Mouse (Mus musculus): Measurements from ENCODE around the gene Zbtb37.
"Not testable (repeated sequence)": the region's sequence is repeated elsewhere in the genome, so short reads cannot be mapped to it uniquely, and the experiment has no call there.

Zbtb37 gene

DNA sequence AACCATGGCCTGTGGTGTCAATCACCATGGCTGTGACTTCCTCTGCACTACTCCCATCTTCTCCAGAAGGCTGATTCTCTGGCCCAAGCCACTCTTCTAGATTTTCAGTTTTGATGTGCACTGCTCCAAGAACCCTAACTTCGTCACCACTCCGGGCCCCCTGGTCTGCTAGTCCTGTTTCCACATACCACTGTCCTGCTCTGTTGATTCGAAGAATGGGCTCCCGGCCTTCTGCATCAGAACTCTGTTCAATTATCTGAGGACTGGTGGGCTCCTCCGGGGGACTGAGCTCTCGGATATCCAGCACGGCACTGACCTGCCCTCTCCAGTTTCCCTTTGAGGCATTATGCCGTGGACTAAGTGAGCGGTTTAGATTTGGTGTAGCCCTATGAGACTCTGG, 2.8 kb downstream of the Zbtb37 start:
- no peak for DNase-seq

DNA sequence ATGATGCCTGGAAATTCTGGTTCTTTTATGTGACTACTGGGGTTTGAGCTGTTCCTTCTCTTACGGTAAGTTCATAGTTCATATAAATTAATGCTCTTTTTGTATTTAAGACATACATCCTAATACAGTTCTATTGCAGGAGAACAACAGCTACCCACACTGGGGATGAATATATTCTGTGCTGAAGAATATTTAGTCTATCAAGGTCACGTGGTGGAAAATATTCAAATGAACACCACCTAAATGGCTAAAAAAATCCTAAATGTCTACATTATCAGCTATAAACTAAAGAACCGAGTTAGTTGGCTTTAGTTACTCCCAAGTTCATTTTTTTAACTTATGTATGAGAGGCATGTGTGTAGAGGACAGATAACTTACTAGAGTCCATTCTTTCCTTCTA, 4.6 kb downstream of the Zbtb37 start:
- no peak for DNase-seq

DNA sequence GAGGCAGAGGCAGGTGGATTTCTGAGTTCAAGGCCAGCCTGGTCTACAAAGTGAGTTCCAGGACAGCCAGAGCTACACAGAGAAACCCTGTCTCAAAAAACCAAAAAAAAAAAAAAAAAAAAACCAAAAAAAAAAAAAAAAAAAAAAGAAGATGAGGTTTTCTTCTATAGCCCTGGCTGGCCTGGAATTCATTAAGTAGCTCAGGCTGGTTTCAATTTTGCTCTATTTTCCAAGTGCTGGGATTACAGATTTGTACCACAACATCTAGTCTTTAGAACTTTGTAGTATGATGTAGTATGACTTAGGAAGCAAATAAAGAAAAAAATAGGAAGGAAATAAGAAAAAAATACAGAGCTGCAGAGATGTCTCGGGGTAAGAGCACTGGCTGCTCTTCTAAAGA, 6.2 kb downstream of the Zbtb37 start:
- DNase-seq, result not testable (repeated sequence)

DNA sequence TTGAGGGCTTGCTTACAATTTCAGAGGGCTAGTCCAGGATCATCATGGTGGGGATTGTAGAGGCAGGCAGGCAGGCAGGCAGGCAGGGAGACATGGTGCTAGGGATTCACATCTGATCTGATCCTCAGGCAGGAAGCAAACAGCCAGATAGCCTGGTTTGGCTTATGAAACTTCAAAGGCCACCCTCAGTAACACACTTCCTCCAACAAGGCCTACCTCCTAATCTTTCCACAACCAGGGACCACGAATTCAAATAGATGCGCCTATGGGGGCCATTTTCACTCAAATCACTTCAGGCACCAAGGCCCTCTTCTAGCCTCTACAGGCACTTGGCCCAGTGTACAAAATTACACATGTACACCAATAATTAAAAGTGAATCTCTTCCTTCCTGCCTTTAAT, 7.5 kb downstream of the Zbtb37 start:
- DNase-seq, result no peak

DNA sequence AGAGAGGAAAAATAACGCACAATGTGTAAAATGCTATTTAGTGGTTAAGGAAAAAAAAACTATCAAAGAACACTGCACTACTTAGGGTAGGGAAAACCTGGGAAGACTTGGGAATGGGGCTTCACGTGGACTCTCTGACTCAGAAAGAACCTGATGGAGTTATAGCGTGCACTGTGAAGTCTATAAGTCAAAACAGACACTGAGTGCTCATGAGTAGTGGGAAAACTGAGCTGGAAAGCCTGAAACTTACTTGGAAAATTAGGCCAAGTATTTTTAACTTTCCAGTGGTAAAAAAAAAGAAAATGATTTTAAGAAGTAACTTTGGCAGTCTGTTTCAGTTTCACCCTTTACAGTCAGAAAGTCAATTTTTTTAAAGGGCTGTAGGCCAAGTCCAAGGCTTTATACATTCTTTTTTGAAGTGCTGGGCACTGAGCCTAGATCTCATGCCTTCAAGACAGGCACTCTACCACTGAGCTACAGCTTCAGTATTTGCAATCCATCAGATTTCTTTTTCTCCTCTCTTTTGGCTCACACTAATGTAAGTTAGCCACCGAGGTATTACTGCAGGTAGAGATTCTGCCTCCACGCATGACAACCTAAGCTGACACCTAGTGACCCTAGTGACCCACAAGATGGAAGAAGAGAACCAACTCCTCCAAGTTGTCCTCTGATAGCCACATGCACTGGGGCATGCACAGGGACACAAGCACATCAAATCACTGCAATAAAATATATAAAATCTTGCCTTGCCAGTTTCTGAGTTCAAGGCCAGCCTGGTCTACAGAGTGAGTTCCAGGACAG, 9.0 kb downstream of the Zbtb37 start:
- DNase-seq, result no peak

DNA sequence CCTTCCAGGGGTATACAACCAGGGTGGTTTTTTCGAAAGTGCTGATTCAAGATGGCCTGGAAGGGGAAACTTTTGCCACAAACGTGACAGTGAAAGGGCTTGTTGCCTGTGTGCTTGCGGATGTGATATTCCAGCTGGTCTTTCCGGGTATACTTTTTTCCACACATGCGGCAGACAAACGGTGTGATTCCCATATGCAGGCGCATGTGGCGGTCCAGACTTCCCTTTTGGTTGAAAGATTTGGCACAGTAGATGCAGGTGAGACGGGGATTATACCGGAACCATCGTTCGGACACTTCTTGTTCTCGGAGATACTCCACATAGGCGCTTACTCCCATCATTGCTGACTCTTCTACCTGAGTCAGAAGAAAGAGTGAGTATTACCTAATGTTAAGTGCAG, 14.6 kb downstream of the Zbtb37 start:
- no peak for DNase-seq

DNA sequence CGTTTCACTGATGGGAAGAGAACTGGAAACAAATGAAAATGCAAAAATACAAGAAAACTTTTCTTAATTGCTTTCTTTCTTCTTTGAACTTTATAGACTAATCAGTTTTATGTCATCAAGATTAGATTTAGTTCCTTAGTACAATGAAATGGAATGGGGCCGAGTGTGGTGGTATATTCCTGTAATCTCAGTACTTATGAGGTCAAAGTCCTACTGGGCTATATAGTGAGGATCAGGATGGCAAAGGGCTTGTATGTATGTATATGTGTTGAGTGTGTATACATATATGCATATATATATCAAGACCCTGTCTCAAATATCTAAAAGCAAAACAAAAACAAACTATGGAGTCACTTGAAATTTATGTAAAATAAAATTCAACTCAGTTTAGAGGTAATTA, 18.3 kb downstream of the Zbtb37 start:
- DNase-seq, result no peak

DNA sequence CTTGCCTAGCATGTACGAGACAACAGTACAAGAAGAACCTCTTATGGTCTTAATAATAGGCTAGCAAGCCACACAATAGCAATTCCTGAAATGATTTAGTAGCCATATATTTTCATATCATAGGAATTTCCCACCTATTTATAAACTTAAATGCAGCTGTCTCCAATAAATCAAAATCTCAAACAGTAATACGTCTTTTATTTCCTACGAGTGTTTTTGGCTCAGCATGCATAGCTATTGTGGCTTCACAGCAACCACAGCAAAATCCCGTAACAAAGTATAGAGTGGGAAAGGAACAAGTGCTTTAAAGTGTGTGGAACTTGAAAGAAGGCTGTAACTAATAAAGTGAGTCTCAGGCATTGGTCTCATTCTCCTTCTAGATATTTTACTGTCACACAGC, 24.2 kb downstream of the Zbtb37 start:
- DNase-seq, result no peak

DNA sequence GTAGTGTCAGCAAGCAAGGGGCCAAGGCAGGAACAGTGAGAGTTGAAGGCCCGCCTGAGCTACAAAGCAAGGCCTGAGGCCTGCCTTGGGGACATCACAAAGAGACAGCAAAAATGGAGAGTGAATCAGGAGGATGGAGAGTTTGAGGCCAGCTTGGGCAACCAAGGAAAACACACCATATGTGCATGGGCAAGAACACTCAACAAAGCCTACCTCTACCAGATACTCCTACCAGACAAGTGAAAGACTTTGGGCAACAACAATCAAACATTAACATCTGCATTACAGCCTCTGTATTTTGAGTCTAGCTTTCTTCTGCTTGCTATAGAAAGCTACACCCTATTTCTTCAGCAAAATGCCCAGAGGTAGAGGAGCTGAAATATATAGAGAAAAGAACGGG, 26.6 kb downstream of the Zbtb37 start:
- DNase-seq, result no peak

DNA sequence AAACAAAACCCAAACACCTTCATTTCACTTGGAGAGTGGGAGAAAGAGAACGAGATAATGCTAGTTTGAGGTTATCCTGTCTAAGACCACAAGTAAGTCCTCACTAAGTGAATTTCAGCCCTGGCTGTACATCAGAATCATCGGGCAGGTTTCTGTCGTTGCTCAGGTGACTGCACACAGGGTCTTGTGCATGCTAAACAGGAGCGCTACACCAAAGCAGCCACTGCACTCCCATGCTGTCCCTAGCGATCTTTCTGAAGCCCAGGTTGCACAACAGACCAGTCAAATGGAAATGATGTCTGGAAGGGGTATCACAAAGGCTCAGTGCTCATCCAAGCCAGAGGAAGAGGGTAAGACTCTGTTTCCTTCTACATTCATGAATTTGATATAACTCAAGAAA, 28.2 kb downstream of the Zbtb37 start:
- DNase-seq, result no peak

DNA sequence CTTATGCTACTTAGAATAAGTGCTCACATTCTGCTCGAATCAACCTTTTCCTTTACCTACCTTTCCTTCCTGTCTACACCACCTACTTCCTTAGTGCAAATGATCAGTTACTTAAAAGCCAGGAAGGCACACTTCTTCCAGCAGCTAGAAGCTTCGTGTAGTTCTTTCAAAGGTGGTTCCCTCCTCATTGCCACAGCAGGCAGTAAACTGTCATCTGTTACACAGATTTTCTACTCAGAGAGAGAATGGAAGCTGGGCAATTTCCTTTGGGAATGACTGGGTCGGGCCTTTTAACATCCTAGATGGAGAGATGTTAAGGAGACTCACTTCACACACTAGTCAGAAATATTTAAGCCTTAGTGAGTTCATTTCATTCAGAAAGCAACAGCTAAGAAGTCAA, 29.1 kb downstream of the Zbtb37 start:
- no peak for DNase-seq

DNA sequence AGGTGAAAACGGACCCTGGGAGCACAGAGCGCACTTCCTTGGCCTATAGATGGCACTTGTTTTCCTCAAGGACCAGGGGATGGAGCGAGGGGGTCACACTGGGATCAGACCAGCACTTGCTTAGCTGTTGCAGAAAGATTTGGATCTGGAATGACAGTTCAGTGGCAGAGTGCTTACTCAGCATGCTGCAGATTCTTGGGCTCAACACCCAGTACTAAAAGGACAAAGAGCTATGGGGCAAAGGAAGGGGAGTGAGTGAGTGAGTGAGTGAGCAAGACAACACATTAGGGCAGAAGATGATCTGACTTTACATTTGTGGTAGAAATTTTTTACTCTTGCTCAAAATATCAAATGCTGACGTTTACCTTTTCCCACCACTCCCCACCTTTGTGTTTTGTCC, 29.7 kb downstream of the Zbtb37 start:
- DNase-seq, result no peak

DNA sequence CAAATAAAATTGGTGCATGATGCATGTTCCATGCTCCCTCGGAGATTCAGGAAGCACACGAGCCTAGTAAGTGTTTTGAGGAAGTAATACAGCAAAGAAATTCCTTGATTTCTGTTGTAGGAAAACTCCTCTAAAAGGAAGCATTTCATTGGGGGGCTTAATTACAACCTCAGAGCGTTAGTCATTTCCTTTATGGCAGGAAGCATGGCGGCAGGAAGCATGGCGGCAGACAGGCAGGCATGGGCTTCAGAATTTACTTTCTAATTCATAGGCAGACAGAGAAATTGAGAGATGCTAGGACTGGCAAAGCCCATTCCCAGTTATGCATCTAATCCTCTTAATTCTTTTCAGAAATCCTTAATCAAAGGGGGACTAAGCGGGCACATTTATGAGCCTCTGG, 40.8 kb downstream of the Zbtb37 start:
- no peak for DNase-seq

DNA sequence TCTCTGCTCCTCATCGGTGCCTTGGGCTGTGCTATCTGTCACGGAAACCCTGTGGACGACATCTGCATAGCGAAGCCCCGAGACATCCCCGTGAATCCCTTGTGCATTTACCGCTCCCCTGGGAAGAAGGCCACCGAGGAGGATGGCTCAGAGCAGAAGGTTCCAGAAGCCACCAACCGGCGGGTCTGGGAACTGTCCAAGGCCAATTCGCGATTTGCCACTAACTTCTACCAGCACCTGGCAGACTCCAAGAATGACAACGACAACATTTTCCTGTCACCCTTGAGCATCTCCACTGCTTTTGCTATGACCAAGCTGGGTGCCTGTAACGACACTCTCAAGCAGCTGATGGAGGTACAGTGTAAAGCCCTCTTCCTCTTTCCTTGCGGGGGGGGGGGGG, 45.3 kb downstream of the Zbtb37 start:
- no peak for DNase-seq

DNA sequence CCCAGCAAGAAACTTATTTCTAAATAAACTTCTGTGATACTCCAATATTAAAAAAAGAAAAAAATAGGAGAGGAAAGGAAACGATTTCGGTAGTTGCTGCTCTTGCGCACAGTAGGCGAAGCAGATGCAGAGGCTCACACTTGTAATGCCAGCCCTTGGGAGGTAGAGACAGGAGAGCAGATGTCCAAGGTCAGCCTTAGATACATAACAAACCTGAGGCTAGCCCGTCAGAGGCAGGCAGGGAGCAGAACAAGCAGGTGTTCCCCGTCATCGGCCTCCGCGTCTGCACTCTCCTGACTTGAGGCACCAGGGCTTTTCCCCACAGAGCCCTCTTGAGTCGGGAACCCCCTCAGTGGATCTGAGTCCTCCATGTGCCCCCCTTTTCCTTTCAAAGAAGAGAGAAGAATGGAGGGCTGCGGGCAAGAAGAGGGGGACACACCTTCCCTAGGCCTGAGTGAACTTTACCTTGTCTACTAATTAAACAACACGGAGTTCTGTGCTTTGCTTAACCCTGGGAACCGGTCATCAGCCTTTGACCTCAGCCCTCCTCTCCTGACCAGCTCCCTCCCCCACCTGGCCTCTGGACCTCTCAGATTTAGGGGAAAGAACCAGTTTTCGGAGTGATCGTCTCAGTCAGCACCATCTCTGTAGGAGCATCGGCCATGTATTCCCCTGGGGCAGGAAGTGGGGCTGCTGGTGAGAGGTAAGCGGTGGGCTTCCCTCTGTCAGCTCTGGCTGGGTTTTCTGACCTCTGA, 47.6 kb downstream of the Zbtb37 start:
- DNase-seq, result no peak

DNA sequence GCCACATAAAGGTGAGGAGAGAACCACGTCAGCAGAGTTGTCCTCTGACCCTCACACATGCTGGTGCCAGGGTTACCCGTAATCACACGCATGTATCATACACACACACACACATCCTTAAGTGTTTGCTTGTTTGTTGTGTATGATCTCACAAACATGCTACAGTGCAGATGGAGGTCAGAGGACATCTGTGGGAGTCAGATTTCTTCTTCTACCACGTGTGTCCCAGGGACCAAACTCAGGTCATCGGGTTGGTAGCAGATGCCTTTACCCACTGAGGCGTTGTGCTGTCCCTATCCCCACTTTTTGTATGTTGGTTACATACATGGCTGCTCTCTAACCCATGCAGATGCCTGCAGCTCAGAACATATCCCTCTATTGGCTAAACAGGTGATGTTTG, 49.2 kb downstream of the Zbtb37 start:
- DNase-seq, result no peak

DNA sequence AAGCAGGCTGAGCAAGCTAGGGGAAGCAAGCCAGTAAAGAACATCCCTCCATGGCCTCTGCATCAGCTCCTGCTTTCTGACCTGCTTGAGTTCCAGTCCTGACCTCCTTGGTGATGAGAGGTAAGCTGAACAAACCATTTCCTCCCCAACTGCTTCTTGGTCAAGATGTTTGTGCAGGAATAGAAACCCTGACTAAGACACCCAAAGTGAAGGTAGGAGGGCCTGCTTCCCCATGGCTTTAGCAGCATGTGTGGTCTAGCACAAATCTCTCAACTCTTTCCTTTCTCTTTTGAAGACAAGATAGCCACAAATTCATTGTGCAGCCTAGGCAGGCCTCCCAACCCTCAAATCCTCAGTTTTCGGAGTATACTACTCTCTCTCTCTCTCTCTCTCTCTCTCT, 49.9 kb downstream of the Zbtb37 start:
- DNase-seq, result not testable (repeated sequence)

DNA sequence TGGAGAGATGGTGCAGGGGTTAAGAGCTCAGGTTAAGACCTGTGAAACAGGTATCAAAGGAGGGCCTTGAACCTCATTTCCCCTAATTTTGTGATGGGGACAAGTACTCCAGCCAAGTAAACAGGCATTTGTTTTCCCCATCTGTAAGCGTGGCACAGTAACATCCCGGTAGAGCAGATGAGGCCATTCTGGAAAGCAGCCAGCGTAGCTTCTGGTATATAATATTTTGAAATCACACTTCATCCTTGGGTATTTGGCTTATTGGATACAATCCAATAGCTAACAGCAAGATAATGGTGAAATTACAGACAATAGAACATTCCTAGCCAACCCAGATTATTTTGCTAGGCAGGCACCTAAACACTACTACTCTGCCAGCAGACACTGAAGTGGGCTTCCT, 51.8 kb downstream of the Zbtb37 start:
- no peak for DNase-seq

DNA sequence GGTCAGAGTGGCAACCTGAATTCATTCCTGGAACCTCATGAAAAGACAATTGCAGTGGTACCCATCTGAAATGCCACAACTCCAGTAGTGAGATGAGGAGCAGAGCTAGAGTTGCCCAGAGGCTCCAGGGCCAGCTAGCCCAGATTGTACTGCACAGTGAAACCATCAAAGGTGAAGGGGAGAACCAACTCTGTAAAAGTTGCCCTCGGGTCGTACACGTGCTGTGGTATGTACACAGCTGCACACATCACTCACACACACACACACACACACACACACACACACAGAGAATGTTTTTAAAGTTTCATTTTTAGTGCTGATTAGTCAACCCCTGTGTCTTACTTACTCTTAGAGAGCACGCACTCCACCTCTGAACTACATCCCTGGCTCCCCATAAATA, 53.3 kb downstream of the Zbtb37 start:
- no peak for DNase-seq

DNA sequence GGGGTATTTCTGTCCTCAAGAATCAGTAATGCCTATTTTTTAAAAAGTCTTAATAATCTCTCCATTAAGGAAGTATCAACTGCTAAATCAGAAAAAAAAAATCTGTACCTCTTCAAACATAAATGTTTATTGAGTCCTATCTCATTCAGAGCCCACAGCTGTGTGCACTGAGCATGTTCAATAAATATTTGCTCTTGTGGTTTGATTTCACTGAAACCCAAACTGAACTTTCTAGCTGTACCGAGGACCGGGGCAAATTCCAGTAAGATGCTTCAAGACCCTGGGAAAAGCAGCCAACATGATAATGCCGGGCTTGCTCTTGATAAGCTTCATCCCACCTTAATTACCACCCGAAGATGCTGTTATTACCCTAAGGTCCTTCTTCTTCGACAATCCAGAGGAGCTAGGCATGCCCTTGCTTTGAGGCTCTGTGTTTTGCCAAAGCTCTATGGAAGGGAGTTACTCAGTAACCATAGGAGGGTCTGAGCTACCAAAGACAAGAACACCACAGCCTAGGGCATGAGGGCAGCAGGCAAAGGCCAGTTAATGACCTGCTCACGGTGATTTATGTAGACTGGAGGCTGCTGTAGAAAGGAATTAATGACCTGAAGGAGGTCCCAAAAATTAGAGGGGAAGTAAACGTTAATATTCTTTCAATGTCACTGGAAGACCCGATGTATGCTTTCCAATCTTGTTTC, 54.0 kb downstream of the Zbtb37 start:
- no peak for DNase-seq

DNA sequence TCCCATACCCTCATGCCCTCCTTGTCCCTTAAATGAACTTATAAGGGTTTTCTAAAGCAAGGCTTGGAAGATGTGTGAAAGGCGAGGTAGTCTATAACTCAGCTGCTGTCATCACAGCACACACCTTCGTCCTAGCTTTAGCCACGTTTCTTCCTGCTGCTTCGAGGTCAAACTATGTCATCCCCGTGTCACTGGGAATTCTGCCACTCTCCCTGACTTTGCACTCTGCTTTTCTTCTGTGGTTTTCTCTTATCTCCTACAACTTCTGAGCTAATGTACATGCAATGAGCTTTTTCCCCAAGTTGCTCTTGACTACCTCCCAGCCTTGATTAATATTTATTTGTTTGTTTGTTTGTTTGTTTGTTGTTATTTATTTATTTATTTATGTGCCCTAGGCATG, 54.6 kb downstream of the Zbtb37 start:
- no peak for DNase-seq

DNA sequence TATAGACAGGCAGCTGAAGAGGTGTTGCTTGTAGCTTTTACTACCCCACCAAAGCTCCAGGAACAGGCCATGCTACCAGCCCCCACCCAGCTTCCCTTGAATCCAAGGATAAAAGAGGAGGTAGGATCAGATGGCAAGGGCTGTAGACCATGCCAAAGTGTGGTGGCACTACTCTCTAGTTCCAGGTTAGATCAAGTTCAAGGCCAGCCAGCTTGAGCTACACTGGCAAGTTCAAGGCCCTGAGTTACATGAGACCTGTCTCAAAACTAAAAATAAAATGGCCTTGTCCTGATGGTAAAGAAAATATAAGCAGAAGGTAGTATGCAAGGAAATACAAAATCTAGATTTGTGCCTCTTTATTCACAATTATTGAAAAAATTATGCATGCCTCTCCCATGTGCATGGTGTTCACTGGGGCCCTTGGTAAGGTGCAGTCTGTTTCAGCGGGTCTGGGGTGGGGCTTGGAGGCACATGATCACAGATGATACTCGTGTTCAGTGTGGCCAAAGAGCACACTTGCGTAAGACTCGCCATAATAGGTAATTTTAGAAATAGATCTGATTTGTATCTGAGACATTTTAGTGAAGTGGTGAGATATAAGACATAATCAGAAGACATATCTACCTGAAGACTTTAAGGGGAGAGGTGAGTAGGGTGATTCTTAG, 56.4 kb downstream of the Zbtb37 start, which contains the start of gene Serpinc1:
TSS of gene Serpinc1 (plus strand) at position 515 of the 665 bp plus-strand sequence.
- DNase-seq, result no peak

DNA sequence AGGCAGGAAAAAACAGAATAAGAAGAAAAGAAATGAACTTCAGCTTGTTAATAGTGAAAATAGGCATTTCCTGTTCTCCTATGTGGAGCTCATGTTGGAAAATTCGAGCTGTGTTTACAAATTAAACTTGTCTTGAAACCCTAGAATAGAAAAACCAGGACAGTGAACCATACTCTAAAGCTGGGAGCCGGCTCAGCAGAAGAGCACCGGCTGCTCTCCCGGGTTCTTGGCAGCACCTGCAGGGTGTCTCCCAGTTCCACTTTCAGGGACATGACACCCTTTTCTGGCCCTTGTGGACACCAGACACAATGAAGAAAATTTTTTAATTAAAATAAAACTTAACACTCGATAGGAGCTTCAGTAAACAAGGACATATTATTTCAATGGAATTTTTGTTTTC, 66.0 kb downstream of the Zbtb37 start:
- DNase-seq, result no peak

All from kidney, postnatal 10 days (tissue).